Mouse (Mus musculus) testis, adult 2 months (tissue): Measurements from ENCODE around the gene Arhgef3.

ENCODE experiments used
- CTCF ChIP-seq: fragments of 200-500 bp; IDR thresholded peaks from 2 replicates; pipeline ENCODE4 v1.5.1; 2012; ENCODE audit warnings: low read depth, mild to moderate bottlenecking, inconsistent platforms, low read length, moderate library complexity; ENCODE audit not compliant: control insufficient read depth, insufficient read depth, insufficient replicate concordance
- POLR2A ChIP-seq: fragments of 200-500 bp; IDR thresholded peaks from 2 replicates; pipeline ENCODE4 v1.6.1; 2012; ENCODE audit warnings: low read depth, mild to moderate bottlenecking, inconsistent platforms, low read length, moderate library complexity; ENCODE audit not compliant: control insufficient read depth

DNA sequence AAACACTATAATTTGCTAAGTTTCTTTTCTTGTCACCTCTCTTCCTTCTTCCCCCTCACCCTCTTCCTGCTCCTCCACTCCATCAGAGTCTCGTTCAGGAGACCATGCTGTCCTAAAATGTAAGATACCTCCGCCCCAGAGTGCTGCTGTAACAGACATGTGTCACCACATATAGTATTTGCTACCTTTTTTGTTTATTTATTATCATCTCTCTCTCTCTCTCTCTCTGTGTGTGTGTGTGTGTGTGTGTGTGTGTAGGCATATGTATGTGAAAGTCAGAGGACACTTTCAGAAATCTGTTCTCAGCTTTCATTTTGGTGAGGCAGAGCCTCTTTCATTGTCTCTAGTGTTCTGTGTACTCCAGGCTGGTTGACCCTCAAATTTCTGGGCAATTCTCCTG lies 119.0 kb downstream of the Arhgef3 start:
- TF ChIP-seq CTCF (no peak), POLR2A (no peak)
